Mouse (Mus musculus): Measurements from ENCODE around the gene Tnfrsf1a. TPM values are rescaled to one million over a fixed set of nuclear protein-coding genes. Genes with fewer than 3 reads are reported as not detected.

The Tnfrsf1a gene
- polyA plus RNA-seq, 1 experiment from 2014 or later: 11.6 TPM

DNA sequence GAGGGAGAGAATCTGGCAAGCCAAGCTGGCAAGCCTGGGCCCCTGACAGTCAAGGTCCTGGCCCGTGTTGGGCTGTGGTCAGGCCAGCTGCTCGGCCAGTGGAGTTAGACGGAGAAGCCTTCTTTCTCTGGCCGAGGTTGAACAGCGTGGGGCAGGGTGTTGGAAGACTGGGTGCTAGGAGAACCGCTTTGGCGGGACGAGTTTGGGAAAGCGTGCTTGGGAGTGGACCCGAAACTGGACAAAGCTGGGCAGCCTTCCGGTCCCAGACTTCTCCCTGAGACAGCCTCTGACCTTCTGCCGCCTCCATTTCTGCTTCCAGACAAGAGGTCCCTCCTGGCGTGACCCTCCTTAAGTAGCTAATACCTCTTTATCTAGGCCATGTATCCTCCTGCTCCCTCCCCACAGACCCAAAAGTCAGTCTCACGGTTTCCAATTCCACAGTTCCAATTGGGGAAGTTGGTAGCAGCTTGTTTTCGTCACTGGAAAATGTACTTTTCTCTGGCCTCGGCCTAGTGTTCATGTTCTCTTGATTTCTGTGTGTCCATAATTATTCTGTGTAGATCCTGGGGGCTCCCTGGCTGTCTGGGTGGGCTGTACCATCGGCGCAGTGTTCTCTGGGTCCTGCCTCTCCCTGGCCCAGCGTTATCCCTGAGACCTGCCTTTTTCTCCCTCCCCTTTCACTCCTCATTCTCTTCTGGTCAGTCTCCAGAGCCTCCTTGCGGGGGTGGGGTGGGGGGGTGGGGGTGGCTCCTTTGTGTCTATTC lies 1.3 kb downstream of the Tnfrsf1a start:
- Histone ChIP-seq H3K36me3 (replicated peaks) (no peaks in the 10 kb centered on the region), H3K4me1 (peaks cover 23% of the 10 kb centered on the region), H3K9ac (peak overlapping the region; percentile 4; the same call in 1 of the 2 replicates), H3K4me3 (peak overlapping the region; percentile 31), H3K9me3 (no peaks in the 10 kb centered on the region), H3K27me3 (replicated peaks) (0 out of 2 replicates have a peak, but pooled peaks cover 16% of the 10 kb centered on the region), H3K27ac (no peak overlapping the region), H3K4me2 (peak overlapping the region; percentile 47)
- no peak for ATAC-seq (replicated peaks)
- WGBS: 9% methylated on average over 20 of the region's 20 CpGs

DNA sequence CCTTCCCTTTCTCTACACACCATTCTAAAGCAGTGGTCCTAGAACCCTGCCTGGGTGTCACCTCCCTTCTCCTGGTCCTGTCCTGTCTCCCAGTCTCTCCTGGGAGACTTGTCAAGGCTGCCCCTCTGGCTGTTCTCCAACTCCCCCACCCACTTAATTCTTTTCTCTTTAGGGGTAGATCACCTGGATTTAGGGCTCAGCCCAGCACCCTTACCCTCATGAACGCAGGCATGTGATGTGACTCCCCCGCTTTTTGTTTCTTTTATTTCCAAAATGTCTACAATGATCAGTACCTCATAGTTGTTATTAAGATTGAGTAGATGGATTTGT lies 1.8 kb downstream of the Tnfrsf1a start:
- WGBS: 89% methylated on average over 2 of the region's 2 CpGs
- no peak overlapping the region for H3K4me3 ChIP-seq
- no peak for ATAC-seq (replicated peaks)
- peaks cover 23% of the 10 kb centered on the region for H3K4me1 ChIP-seq
- H3K36me3 ChIP-seq (replicated peaks): no peaks in the 10 kb centered on the region
- 0 out of 2 replicates have a peak, but pooled peaks cover 16% of the 10 kb centered on the region for H3K27me3 ChIP-seq (replicated peaks)
- H3K9ac ChIP-seq: no peak overlapping the region
- no peaks in the 10 kb centered on the region for H3K9me3 ChIP-seq
- peak overlapping the region; percentile 47; the same call in 1 of the 2 replicates for H3K4me2 ChIP-seq
- no peak overlapping the region for H3K27ac ChIP-seq

DNA sequence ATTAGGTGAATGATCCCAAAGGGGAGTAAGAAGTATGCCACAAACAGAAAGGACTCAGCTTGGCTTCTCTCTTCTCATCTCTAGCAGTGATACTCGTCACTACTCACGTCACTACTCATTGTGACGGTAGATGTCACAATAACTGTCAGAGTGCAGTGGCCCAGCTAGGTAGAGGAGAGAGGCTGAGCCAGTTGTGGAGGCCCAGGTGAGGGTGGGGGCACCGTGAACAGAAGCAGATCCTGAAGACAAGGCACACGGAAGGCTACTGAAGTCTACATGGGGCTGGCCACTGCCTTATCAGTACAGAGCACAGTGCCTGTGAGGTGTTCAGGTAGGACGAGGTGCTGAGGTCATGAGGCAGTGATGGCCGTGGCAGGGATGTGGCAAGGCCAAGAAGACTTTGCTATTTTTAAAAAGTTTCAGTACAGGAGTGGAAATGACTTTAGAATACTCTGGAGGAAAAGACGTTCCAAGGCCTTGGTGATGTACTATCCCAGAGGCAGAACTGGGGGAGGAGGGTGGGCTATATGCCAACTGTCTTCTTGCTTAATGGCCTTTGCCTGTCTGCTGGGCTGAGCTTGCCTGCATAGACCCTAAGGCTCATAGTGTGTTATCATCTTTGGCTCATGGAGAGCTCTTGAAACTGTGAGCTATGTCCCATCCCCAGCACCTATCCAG lies 2.3 kb downstream of the Tnfrsf1a start:
- ATAC-seq (replicated peaks): no peak
- H3K27ac ChIP-seq: no peak overlapping the region
- 0 out of 2 replicates have a peak, but pooled peaks cover 16% of the 10 kb centered on the region for H3K27me3 ChIP-seq (replicated peaks)
- H3K4me1 ChIP-seq: peaks cover 23% of the 10 kb centered on the region
- H3K4me2 ChIP-seq: no peak overlapping the region
- H3K36me3 ChIP-seq (replicated peaks): no peaks in the 10 kb centered on the region
- H3K4me3 ChIP-seq: no peak overlapping the region
- H3K9ac ChIP-seq: no peak overlapping the region
- H3K9me3 ChIP-seq: no peaks in the 10 kb centered on the region
- 75% methylated on average over 8 of the region's 8 CpGs for WGBS

DNA sequence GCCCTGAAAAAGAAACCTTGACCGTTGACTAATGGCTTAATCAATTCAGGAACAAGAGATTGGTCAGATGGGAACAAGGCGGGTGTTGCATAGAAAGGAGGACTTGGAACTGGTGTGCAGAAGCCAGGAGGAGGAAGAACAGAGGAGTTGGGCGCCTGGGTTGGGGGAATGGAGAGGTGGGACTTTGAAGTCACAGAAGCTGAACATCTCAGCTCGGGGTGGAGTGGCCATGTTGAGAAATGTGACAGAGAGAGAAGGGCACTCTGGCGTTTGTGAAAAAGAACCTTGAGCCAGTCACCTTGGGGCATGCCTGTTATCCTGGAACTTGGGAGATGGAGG lies 2.9 kb downstream of the Tnfrsf1a start:
- peaks cover 23% of the 10 kb centered on the region for H3K4me1 ChIP-seq
- no peak overlapping the region for H3K9ac ChIP-seq
- no peak overlapping the region for H3K27ac ChIP-seq
- no peak overlapping the region for H3K4me3 ChIP-seq
- no peak overlapping the region for H3K4me2 ChIP-seq
- H3K36me3 ChIP-seq (replicated peaks): no peaks in the 10 kb centered on the region
- 0 out of 2 replicates have a peak, but pooled peaks cover 16% of the 10 kb centered on the region for H3K27me3 ChIP-seq (replicated peaks)
- ATAC-seq (replicated peaks): no peak
- 74% methylated on average over 5 of the region's 5 CpGs for WGBS
- H3K9me3 ChIP-seq: no peaks in the 10 kb centered on the region

DNA sequence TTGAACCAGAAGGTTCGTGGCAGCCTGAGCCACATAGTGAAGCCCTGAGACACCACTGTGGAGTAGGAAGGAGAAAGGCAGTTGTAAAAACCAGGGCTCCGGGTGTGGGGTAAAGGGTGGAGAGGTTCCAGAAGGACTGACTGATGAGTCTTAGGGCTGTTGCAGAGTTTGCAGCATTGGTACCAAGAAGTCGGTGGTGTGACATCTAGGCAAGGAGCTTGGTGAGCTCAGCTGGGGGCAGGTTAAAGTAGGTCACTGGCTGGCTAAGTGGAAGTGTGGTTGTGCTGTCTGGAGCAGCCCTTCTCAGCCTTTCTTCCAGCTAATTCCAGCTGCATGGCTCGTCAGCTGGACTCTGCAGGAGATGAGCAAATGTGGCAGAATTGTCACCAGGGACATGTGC lies 3.6 kb downstream of the Tnfrsf1a start:
- WGBS: 55% methylated on average over 4 of the region's 4 CpGs
- no peak for ATAC-seq (replicated peaks)

DNA sequence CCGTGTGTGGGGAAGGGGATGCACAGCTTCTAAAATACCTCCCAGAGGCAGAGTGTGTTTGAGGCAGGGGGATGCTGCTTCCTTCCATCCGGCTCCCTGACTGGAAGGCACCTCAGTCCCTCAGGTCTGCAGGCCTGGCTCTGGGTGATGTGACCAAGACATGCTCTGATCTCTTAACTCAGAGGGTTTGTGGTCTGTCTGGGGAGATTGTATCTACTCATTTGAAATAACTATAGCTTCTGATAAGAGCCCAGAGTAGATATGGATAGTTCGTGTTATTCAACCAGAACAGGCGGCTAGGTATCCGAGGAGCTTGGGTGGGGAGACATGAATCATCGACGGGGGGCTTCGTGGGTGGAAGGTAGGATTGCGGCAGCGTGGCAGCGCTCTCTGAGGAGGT lies 4.1 kb downstream of the Tnfrsf1a start:
- 87% methylated on average over 11 of the region's 11 CpGs for WGBS
- no peak for ATAC-seq (replicated peaks)
- peaks cover 23% of the 10 kb centered on the region for H3K4me1 ChIP-seq
- no peaks in the 10 kb centered on the region for H3K36me3 ChIP-seq (replicated peaks)
- no peak overlapping the region for H3K9ac ChIP-seq
- H3K27ac ChIP-seq: no peak overlapping the region
- H3K27me3 ChIP-seq (replicated peaks): 0 out of 2 replicates have a peak, but pooled peaks cover 16% of the 10 kb centered on the region
- H3K4me3 ChIP-seq: no peak overlapping the region
- H3K9me3 ChIP-seq: no peaks in the 10 kb centered on the region
- H3K4me2 ChIP-seq: no peak overlapping the region

More for the DNA sequence above, 3.6 kb downstream of the Tnfrsf1a start:
- Histone ChIP-seq H3K9ac (no peak overlapping the region), H3K36me3 (replicated peaks) (no peaks in the 10 kb centered on the region), H3K27me3 (replicated peaks) (0 out of 2 replicates have a peak, but pooled peaks cover 16% of the 10 kb centered on the region), H3K27ac (no peak overlapping the region), H3K4me3 (no peak overlapping the region), H3K9me3 (no peaks in the 10 kb centered on the region), H3K4me1 (peaks cover 23% of the 10 kb centered on the region), H3K4me2 (no peak overlapping the region)

DNA sequence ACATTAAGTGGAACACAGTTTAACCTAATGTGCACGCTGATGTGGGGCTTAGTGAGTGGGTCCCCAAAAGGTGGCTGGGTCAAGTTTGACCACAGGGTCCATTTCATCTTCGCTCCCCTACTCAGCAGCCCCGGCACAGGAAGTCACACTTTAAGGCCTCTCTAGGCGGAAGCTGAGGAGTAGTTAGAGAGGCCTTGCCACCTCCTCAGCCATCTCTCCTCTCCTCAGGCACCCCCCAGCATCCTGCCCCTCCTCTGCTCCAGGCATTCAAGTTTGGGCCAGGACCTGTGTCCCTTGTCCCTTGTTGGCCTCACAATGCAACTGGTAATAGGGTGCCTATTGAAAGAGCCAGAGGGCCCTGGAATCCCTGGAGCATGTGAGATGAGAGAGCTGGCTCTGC lies 4.5 kb downstream of the Tnfrsf1a start:
- Histone ChIP-seq H3K4me3 (no peak overlapping the region), H3K9me3 (no peaks in the 10 kb centered on the region), H3K36me3 (replicated peaks) (no peaks in the 10 kb centered on the region), H3K27ac (no peak overlapping the region), H3K27me3 (replicated peaks) (0 out of 2 replicates have a peak, but pooled peaks cover 16% of the 10 kb centered on the region), H3K4me1 (peaks cover 23% of the 10 kb centered on the region), H3K4me2 (no peak overlapping the region), H3K9ac (no peak overlapping the region)
- ATAC-seq (replicated peaks): no peak
- WGBS: 84% methylated on average over 4 of the region's 4 CpGs

DNA sequence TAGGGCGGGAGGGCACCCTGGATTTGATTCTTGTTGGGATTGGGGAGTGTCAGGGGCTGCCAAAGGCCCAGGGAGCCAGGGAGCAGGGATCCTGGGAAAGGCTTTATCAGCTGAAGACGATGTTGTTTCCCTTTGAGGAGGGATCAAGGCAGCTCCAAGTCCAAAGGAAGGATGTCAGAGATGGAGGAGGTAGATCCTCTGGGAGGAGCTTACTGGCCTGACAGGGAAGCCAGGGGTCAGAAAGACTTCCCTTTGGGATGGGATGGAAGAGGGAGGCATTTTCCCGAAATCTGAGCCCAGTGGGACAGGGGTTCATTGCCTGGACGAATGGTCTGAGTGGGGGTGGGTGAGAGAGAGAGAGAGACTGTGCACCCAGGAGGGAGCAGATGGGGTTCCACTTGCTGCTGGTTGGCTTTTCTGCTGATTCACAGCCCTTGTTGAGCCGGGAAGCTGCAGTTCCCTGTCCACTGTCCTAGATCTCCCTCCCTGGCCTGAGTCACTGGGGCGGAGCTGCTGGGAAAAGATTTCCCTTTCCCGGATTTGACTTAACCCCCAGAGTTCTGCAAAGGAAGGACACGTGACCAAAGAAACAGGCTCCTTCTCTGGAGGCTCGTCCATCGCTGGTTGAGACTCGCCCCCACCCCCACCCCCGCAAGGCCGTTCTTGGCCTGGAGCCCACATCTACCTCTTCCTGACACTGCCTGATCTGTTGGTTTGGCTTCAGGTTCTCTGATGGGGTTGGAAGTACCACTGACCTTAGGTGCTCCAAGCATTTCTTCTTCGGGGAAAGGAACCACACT lies 5.4 kb downstream of the Tnfrsf1a start:
- Histone ChIP-seq H3K9me3 (no peaks in the 10 kb centered on the region), H3K4me3 (no peak overlapping the region), H3K27me3 (replicated peaks) (0 out of 2 replicates have a peak, but pooled peaks cover 11% of the 10 kb centered on the region), H3K4me2 (peak overlapping the region; percentile 29), H3K27ac (no peak overlapping the region), H3K9ac (no peak overlapping the region), H3K4me1 (peaks cover 15% of the 10 kb centered on the region), H3K36me3 (replicated peaks) (no peaks in the 10 kb centered on the region)
- 17% methylated on average over 14 of the region's 14 CpGs for WGBS
- ATAC-seq (replicated peaks): no peak

DNA sequence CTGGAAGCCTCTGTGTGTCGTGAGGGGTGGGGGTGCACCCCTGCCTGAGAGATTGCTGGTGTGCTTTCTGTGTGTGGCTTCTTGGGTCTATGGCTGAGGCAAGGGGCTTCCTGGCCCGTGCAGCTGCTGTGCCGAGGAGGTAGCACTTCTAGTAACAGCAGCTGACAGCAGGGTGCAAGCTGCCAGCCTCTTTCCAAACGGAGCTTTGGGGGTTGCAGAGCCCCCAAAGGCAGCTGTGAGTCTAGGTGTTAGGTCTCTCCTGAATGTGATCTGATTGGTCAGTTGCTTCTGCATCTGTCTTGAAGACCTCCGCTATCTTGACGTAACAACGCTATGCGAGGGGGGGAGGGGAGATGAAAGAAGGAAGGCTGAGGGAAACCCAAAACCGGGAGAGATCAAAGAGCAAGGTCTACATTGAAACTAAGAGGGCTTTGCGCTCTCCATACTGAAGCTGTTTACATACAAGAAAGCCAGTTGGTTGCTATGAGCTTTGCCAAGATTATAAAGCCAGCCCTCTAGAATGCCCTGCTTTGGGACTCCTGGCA lies 6.1 kb downstream of the Tnfrsf1a start:
- Histone ChIP-seq H3K4me1 (peaks cover 9% of the 10 kb centered on the region), H3K9me3 (no peaks in the 10 kb centered on the region), H3K4me3 (no peak overlapping the region; the same call in 1 of the 2 replicates), H3K4me2 (peak overlapping the region; percentile 29), H3K27ac (no peak overlapping the region), H3K36me3 (replicated peaks) (no peaks in the 10 kb centered on the region), H3K9ac (no peak overlapping the region), H3K27me3 (replicated peaks) (0 out of 2 replicates have a peak, but pooled peaks cover 9% of the 10 kb centered on the region)
- no peak for ATAC-seq (replicated peaks)
- 8% methylated on average over 10 of the region's 10 CpGs for WGBS

DNA sequence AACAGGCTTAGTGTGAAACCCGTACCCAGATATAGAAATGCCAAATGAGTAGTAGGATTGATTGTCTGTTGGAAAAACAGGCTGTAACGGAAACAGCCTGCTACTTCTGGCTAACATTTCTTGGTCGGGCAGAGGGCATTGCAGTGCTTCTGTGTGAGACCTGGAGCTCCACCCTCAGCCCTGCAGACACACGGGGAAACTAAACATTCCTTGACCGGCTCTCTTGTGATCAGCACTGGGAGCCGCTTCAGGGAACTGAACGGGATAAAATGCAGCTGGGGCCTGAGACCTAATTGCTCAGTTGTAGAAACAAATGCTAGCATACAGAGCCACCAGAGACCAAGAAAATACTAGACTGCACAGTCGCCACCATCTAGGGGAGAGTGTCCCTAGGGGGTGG lies 7.1 kb downstream of the Tnfrsf1a start:
- no peak overlapping the region for H3K4me3 ChIP-seq
- H3K27me3 ChIP-seq (replicated peaks): peaks cover 11% of the 10 kb centered on the region
- ATAC-seq (replicated peaks): no peak
- peaks cover 13% of the 10 kb centered on the region for H3K4me1 ChIP-seq
- H3K27ac ChIP-seq: no peak overlapping the region
- no peak overlapping the region for H3K4me2 ChIP-seq
- 52% methylated on average over 8 of the region's 8 CpGs for WGBS
- no peaks in the 10 kb centered on the region for H3K36me3 ChIP-seq (replicated peaks)
- H3K9me3 ChIP-seq: no peaks in the 10 kb centered on the region
- no peak overlapping the region for H3K9ac ChIP-seq

DNA sequence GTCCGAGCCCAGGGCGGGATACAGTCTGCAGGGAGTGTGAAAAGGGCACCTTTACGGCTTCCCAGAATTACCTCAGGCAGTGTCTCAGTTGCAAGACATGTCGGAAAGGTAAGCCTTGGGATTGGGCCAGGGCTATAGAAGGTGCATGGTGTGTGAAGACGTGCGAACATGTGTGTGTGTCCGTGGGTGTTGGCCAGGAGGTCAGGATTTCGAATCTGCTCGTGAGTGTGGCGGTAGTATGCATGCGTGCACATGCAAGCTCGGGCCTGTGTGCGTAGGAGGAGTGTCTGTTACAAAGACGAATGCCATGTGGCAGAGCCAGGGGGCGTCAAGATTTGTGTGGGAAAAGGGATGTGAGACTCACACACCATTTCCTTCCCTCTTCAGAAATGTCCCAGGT lies 8.2 kb downstream of the Tnfrsf1a start:
- H3K9me3 ChIP-seq: no peaks in the 10 kb centered on the region
- H3K4me3 ChIP-seq: no peak overlapping the region
- no peak overlapping the region for H3K27ac ChIP-seq
- peaks cover 20% of the 10 kb centered on the region for H3K4me1 ChIP-seq
- 92% methylated on average over 15 of the region's 15 CpGs for WGBS
- no peak overlapping the region for H3K4me2 ChIP-seq
- H3K36me3 ChIP-seq (replicated peaks): no peaks in the 10 kb centered on the region
- ATAC-seq (replicated peaks): no peak
- H3K27me3 ChIP-seq (replicated peaks): peaks cover 18% of the 10 kb centered on the region
- H3K9ac ChIP-seq: no peak overlapping the region

DNA sequence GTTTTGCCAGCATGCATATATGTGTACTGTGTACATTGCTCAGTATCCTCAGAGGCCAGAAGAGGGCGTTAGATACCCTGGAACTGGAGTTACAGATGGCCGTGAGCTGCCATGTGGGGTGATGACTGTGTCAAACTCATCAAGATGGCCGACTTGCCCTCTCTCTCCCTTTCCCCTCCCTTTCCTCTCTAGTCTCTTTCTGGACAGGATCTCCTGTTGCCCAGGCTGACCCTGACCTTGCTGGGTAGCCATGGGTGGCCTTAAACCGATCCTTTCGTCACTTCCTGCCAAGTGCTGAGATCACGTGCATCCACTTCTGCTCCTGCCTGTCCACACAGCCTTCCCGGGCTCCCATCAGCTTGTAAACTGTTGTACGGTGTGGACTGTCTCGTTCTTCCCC lies 10.8 kb downstream of the Tnfrsf1a start:
- no peak overlapping the region for H3K4me2 ChIP-seq
- no peaks in the 10 kb centered on the region for H3K36me3 ChIP-seq (replicated peaks)
- 51% methylated on average over 9 of the region's 9 CpGs for WGBS
- H3K9me3 ChIP-seq: no peaks in the 10 kb centered on the region
- H3K27ac ChIP-seq: no peak overlapping the region
- H3K27me3 ChIP-seq (replicated peaks): peaks cover 44% of the 10 kb centered on the region
- no peak overlapping the region for H3K9ac ChIP-seq
- H3K4me3 ChIP-seq: no peak overlapping the region
- no peak for ATAC-seq (replicated peaks)
- peaks cover 32% of the 10 kb centered on the region for H3K4me1 ChIP-seq
